Comparison of ENCODE assay signal across 13 mouse cellular contexts in genomic region chr10:94066896-94067295, GRCm38 (mm10).
"Had no signal": no experiment of that assay in that cellular context is flagged by ENCODE, and none has a peak within 500 bp of the region (broad histone marks: within the 10 kb centered on the region; RNA-seq: fewer than 3 reads in every experiment).

No protein-coding gene starts in this region.

- H3K36me3 ChIP-seq: kidney, embryonic 15.5 days; limb, embryonic 13.5 days; midbrain, embryonic 13.5 days; stomach, embryonic 15.5 days had no signal

- H3K4me1 ChIP-seq: kidney, embryonic 15.5 days; midbrain, embryonic 13.5 days had no signal

- ATAC-seq: liver, embryonic 12.5 days; midbrain, embryonic 13.5 days had no signal

- H3K9me3 ChIP-seq: kidney, embryonic 15.5 days; limb, embryonic 13.5 days; liver, embryonic 12.5 days; midbrain, embryonic 13.5 days; stomach, embryonic 15.5 days had no signal

- H3K27ac ChIP-seq: kidney, embryonic 15.5 days; limb, embryonic 13.5 days; liver, embryonic 12.5 days; midbrain, embryonic 13.5 days; stomach, embryonic 15.5 days had no signal

- H3K9ac ChIP-seq: kidney, embryonic 15.5 days; limb, embryonic 13.5 days; liver, embryonic 12.5 days; lung, embryonic 14.5 days; midbrain, embryonic 13.5 days; stomach, embryonic 15.5 days had no signal

- DNase-seq: kidney, postnatal 14 days; layer of hippocampus, postnatal 36 days; lung, embryonic 14.5 days; lung, postnatal 10 days; lung, postnatal 4 days; right cerebral cortex, postnatal 14 days; thymus, adult 2 months; thymus, postnatal 25 days had no signal

- H3K27me3 ChIP-seq: kidney, embryonic 15.5 days; limb, embryonic 13.5 days; liver, embryonic 12.5 days; midbrain, embryonic 13.5 days; stomach, embryonic 15.5 days had no signal

- H3K4me3 ChIP-seq: kidney, embryonic 15.5 days; limb, embryonic 13.5 days; liver, embryonic 12.5 days; midbrain, embryonic 13.5 days; stomach, embryonic 15.5 days had no signal

- H3K4me2 ChIP-seq: kidney, embryonic 15.5 days; limb, embryonic 13.5 days; liver, embryonic 12.5 days; lung, embryonic 14.5 days; midbrain, embryonic 13.5 days; stomach, embryonic 15.5 days had no signal
